Mouse (Mus musculus) olfactory bulb, adult 2 months (tissue): ENCODE measurements at regions not wholly inside any gene's neighbourhood (a gene's known extent, or its start where the extent isn't known, plus 50 kb on each side); places are given as distances from the start of the nearest gene placed in this dataset.

Source experiments
- CTCF ChIP-seq: fragments of 200-500 bp; IDR thresholded peaks from 2 replicates; pipeline ENCODE4 v1.5.1; 2012; ENCODE audit warnings: low read depth, mild to moderate bottlenecking, low read length, moderate library complexity; ENCODE audit not compliant: insufficient read depth
- POLR2A ChIP-seq: fragments of 200-500 bp; IDR thresholded peaks from 2 replicates; pipeline ENCODE4 v1.6.1; 2012; ENCODE audit warnings: mild to moderate bottlenecking, low read depth, low read length, moderate library complexity; ENCODE audit not compliant: insufficient read depth

DNA sequence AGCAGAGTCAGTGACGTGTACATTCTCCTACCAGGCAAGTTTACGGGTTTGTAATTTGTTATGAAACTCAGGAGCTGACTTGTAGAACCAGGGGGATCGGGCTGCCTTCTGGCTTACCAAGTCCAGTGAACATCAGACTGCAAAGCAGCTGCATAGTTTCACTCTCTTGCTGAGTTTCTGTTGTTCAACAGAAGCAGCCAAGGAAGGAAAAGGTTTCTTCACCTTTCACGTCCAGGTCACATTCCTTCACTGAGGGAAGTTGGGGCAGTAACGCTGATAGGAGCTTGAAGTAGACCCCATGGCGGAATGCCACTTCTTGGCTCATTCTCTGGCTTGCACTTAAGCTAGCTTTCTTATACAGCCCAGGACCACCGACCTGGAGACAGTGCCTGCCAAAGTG lies 77.3 kb upstream of the Spred1 start:
- TF ChIP-seq CTCF (no peak), POLR2A (no peak)
